Mouse (Mus musculus): Measurements from ENCODE around the gene Mettl22. TPM values are rescaled to one million over a fixed set of nuclear protein-coding genes. Genes with fewer than 3 reads are reported as not detected.

Gene Mettl22
- polyA plus RNA-seq, 1 experiment from 2014 or later: 41.8 TPM

DNA sequence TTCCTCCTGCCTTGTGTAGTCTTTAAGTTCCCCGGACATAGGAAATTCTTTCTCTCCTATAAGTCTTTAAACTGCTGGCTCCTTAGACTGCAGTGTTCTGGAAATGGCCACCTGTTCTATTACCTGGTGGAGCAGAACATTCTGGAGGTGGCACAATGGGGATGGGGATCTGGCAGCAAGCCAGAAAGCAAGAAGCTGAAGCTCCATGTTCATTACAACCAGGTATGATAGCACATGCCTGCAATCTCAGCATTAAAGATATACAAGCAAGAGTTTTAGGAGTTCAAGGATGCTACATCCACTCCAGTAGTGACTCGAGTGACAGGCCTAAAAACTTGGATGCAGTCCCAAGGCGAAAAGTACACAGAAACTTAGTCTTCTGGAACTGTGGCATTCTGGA lies 38.0 kb upstream of the Mettl22 start:
- Histone ChIP-seq H3K27ac (replicated peaks in 1 of 2; ENCODE audit: control insufficient read depth in 1 of 2, insufficient read depth in 1 of 2, low read depth in 2 of 2, low read length in 2 of 2) (no peak overlapping the region), H3K27me3 (ENCODE audit: control insufficient read depth, insufficient read depth, low read length) (0 out of 2 replicates have a peak, but pooled peaks cover 2% of the 10 kb centered on the region), H3K4me2 (ENCODE audit: low read length) (no peak overlapping the region), H3K9ac (ENCODE audit: low read length) (no peak overlapping the region), H3K9me3 (ENCODE audit: control insufficient read depth, low read length) (no peaks in the 10 kb centered on the region), H3K4me1 (ENCODE audit: control insufficient read depth in 2 of 2, insufficient read depth in 2 of 2, low read length in 2 of 2) (no peaks in the 10 kb centered on the region), H3K4me3 (ENCODE audit: control insufficient read depth in 1 of 2, insufficient read depth in 1 of 2, low read depth in 1 of 2, low read length in 2 of 2) (no peak overlapping the region), H3K36me3 (ENCODE audit: control insufficient read depth, insufficient read depth, low read length) (no peaks in the 10 kb centered on the region)
- 77% methylated on average over 3 of the region's 3 CpGs for WGBS
- no peak for ATAC-seq (ENCODE audit: insufficient number of reproducible peaks, insufficient read depth, low FRiP score, low read depth)

DNA sequence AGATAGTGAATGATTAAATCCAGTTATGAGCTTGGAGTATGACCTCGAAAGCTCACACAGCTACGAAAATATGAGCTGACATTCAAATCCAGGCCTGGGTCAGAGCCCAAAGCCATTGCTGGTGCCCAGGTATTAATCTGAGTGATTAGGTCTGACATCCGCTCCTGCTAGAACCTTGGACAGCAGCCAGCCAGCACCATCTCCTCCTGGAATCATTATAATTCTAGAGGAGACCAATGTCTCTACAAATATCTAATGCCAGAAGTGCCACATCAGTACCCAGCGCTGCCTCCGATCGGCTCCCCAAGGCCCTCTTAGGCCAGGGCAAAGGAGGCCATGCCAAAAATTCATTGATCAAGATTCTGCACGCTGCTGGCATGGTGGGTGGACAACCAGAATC lies 25.7 kb upstream of the Mettl22 start:
- no peak overlapping the region for H3K4me2 ChIP-seq (ENCODE audit: low read length)
- H3K4me3 ChIP-seq (ENCODE audit: control insufficient read depth in 1 of 2, insufficient read depth in 1 of 2, low read depth in 1 of 2, low read length in 2 of 2): no peak overlapping the region
- 75% methylated on average over 7 of the region's 7 CpGs for WGBS
- no peak overlapping the region for H3K9ac ChIP-seq (ENCODE audit: low read length)
- no peaks in the 10 kb centered on the region for H3K9me3 ChIP-seq (ENCODE audit: control insufficient read depth, low read length)
- no peak for ATAC-seq (ENCODE audit: insufficient number of reproducible peaks, insufficient read depth, low FRiP score, low read depth)
- no peak overlapping the region for H3K27ac ChIP-seq (replicated peaks in 1 of 2; ENCODE audit: control insufficient read depth in 1 of 2, insufficient read depth in 1 of 2, low read depth in 2 of 2, low read length in 2 of 2)
- no peaks in the 10 kb centered on the region for H3K4me1 ChIP-seq (ENCODE audit: control insufficient read depth in 2 of 2, insufficient read depth in 2 of 2, low read length in 2 of 2)
- no peaks in the 10 kb centered on the region for H3K36me3 ChIP-seq (ENCODE audit: control insufficient read depth, insufficient read depth, low read length)
- H3K27me3 ChIP-seq (ENCODE audit: control insufficient read depth, insufficient read depth, low read length): no peaks in the 10 kb centered on the region

- H3K4me2 ChIP-seq (ENCODE audit: low read length): no peak overlapping the region
- ATAC-seq (ENCODE audit: insufficient number of reproducible peaks, insufficient read depth, low FRiP score, low read depth): no peak
- peaks cover 3% of the 10 kb centered on the region; the same call in 1 of the 2 replicates for H3K27me3 ChIP-seq (ENCODE audit: control insufficient read depth, insufficient read depth, low read length)
- H3K4me3 ChIP-seq (ENCODE audit: control insufficient read depth in 1 of 2, insufficient read depth in 1 of 2, low read depth in 1 of 2, low read length in 2 of 2): no peak overlapping the region
- WGBS: 77% methylated on average over 6 of the region's 6 CpGs
- H3K9me3 ChIP-seq (ENCODE audit: control insufficient read depth, low read length): no peaks in the 10 kb centered on the region
- H3K36me3 ChIP-seq (ENCODE audit: control insufficient read depth, insufficient read depth, low read length): no peaks in the 10 kb centered on the region
- no peak overlapping the region for H3K9ac ChIP-seq (ENCODE audit: low read length)
- no peaks in the 10 kb centered on the region for H3K4me1 ChIP-seq (ENCODE audit: control insufficient read depth in 2 of 2, insufficient read depth in 2 of 2, low read length in 2 of 2)
- no peak overlapping the region for H3K27ac ChIP-seq (replicated peaks in 1 of 2; ENCODE audit: control insufficient read depth in 1 of 2, insufficient read depth in 1 of 2, low read depth in 2 of 2, low read length in 2 of 2)
Observed at GRCm38 (mm10) chr16:8446256-8446655, 24.3 kb upstream of the Mettl22 start.

DNA sequence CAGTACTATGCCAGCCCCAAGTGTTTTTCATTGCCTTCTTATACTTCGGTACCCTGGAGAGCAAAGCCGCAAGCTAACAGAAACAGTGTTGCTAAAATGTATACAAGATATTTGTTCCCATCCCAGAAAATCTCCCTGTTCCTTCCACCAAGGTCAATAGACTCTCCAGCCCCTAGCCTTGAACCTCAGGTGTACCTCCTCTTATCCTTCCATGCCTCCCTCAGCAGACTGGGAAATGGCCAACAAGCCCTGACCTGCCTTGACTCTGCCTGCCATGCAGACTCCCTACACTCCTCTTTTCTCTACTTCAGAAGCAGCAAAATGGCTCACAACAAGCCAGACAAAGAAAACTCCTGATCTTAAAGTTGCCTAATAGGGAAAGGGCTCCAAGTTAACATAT lies 17.3 kb upstream of the Mettl22 start:
- Histone ChIP-seq H3K9me3 (ENCODE audit: control insufficient read depth, low read length) (no peaks in the 10 kb centered on the region), H3K4me1 (ENCODE audit: control insufficient read depth in 2 of 2, insufficient read depth in 2 of 2, low read length in 2 of 2) (no peaks in the 10 kb centered on the region), H3K4me2 (ENCODE audit: low read length) (no peak overlapping the region), H3K36me3 (ENCODE audit: control insufficient read depth, insufficient read depth, low read length) (no peaks in the 10 kb centered on the region), H3K4me3 (ENCODE audit: control insufficient read depth in 1 of 2, insufficient read depth in 1 of 2, low read depth in 1 of 2, low read length in 2 of 2) (no peak overlapping the region), H3K27ac (replicated peaks in 1 of 2; ENCODE audit: control insufficient read depth in 1 of 2, insufficient read depth in 1 of 2, low read depth in 2 of 2, low read length in 2 of 2) (no peak overlapping the region), H3K27me3 (ENCODE audit: control insufficient read depth, insufficient read depth, low read length) (peaks cover 7% of the 10 kb centered on the region; the same call in 1 of the 2 replicates), H3K9ac (ENCODE audit: low read length) (no peak overlapping the region)
- 89% methylated on average over 2 of the region's 2 CpGs for WGBS
- no peak for ATAC-seq (ENCODE audit: insufficient number of reproducible peaks, insufficient read depth, low FRiP score, low read depth)

- ATAC-seq (ENCODE audit: insufficient number of reproducible peaks, insufficient read depth, low FRiP score, low read depth): no peak
- H3K27me3 ChIP-seq (ENCODE audit: control insufficient read depth, insufficient read depth, low read length): peaks cover 7% of the 10 kb centered on the region; the same call in 1 of the 2 replicates
- 26% methylated on average over 2 of the region's 2 CpGs for WGBS
Observed at GRCm38 (mm10) chr16:8455221-8455620, 15.4 kb upstream of the Mettl22 start.

DNA sequence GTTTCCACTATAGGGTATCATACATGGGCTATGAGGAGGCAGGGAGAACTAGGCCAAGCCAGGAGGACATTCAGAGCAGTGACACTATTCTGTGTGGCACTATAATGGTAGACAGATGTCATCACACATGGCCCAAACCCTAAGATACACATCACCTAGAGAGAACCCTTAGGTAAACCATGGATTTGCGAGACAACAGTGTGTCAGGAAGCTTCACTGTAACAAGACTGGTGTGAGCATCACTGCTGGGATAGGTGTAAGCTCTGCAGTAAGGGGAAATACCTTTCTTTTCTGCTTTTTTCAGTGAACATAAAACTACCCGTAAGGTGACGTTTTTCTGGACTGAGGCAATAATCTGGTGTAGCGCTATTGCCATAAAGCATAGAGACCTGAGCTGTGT lies 12.2 kb upstream of the Mettl22 start:
- H3K4me3 ChIP-seq (ENCODE audit: control insufficient read depth in 1 of 2, insufficient read depth in 1 of 2, low read depth in 1 of 2, low read length in 2 of 2): no peak overlapping the region
- H3K27me3 ChIP-seq (ENCODE audit: control insufficient read depth, insufficient read depth, low read length): 0 out of 2 replicates have a peak, but pooled peaks cover 4% of the 10 kb centered on the region
- H3K9me3 ChIP-seq (ENCODE audit: control insufficient read depth, low read length): no peaks in the 10 kb centered on the region
- no peak overlapping the region for H3K9ac ChIP-seq (ENCODE audit: low read length)
- H3K27ac ChIP-seq (replicated peaks in 1 of 2; ENCODE audit: control insufficient read depth in 1 of 2, insufficient read depth in 1 of 2, low read depth in 2 of 2, low read length in 2 of 2): no peak overlapping the region
- no peaks in the 10 kb centered on the region for H3K4me1 ChIP-seq (ENCODE audit: control insufficient read depth in 2 of 2, insufficient read depth in 2 of 2, low read length in 2 of 2)
- ATAC-seq (ENCODE audit: insufficient number of reproducible peaks, insufficient read depth, low FRiP score, low read depth): no peak
- H3K4me2 ChIP-seq (ENCODE audit: low read length): no peak overlapping the region
- H3K36me3 ChIP-seq (ENCODE audit: control insufficient read depth, insufficient read depth, low read length): no peaks in the 10 kb centered on the region
- WGBS: 85% methylated on average over 4 of the region's 4 CpGs

More at GRCm38 (mm10) chr16:8455221-8455620, 15.4 kb upstream of the Mettl22 start:
- no peaks in the 10 kb centered on the region for H3K9me3 ChIP-seq (ENCODE audit: control insufficient read depth, low read length)
- H3K27ac ChIP-seq (replicated peaks in 1 of 2; ENCODE audit: control insufficient read depth in 1 of 2, insufficient read depth in 1 of 2, low read depth in 2 of 2, low read length in 2 of 2): no peak overlapping the region
- H3K9ac ChIP-seq (ENCODE audit: low read length): no peak overlapping the region
- H3K4me3 ChIP-seq (ENCODE audit: control insufficient read depth in 1 of 2, insufficient read depth in 1 of 2, low read depth in 1 of 2, low read length in 2 of 2): no peak overlapping the region
- no peaks in the 10 kb centered on the region for H3K36me3 ChIP-seq (ENCODE audit: control insufficient read depth, insufficient read depth, low read length)
- no peak overlapping the region for H3K4me2 ChIP-seq (ENCODE audit: low read length)
- H3K4me1 ChIP-seq (ENCODE audit: control insufficient read depth in 2 of 2, insufficient read depth in 2 of 2, low read length in 2 of 2): no peaks in the 10 kb centered on the region

DNA sequence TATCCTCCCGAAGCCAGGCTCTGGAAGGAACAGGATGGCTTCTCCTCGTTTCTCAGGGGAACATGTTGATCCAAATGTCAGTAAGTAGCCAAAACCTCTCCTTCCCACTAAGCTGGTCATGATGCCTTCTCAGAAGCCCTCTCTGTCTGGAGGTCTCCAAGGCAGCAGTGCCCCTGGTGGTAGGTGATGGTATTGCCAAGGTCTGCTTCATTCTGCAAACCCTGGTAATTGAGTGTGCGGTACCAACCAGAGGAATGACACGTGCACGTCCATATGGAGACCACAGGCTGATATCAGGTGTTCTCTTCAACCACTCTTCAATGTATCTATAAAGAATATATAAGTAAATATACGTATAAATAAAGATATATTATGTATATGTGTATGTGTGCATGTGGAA lies 11.5 kb upstream of the Mettl22 start:
- 27% methylated on average over 6 of the region's 6 CpGs for WGBS
- no peak overlapping the region for H3K4me3 ChIP-seq (ENCODE audit: control insufficient read depth in 1 of 2, insufficient read depth in 1 of 2, low read depth in 1 of 2, low read length in 2 of 2)
- H3K4me1 ChIP-seq (ENCODE audit: control insufficient read depth in 2 of 2, insufficient read depth in 2 of 2, low read length in 2 of 2): no peaks in the 10 kb centered on the region
- 0 out of 2 replicates have a peak, but pooled peaks cover 4% of the 10 kb centered on the region for H3K27me3 ChIP-seq (ENCODE audit: control insufficient read depth, insufficient read depth, low read length)
- H3K27ac ChIP-seq (replicated peaks in 1 of 2; ENCODE audit: control insufficient read depth in 1 of 2, insufficient read depth in 1 of 2, low read depth in 2 of 2, low read length in 2 of 2): no peak overlapping the region
- no peaks in the 10 kb centered on the region for H3K36me3 ChIP-seq (ENCODE audit: control insufficient read depth, insufficient read depth, low read length)
- H3K9me3 ChIP-seq (ENCODE audit: control insufficient read depth, low read length): no peaks in the 10 kb centered on the region
- no peak overlapping the region for H3K4me2 ChIP-seq (ENCODE audit: low read length)
- ATAC-seq (ENCODE audit: insufficient number of reproducible peaks, insufficient read depth, low FRiP score, low read depth): no peak
- H3K9ac ChIP-seq (ENCODE audit: low read length): no peak overlapping the region

DNA sequence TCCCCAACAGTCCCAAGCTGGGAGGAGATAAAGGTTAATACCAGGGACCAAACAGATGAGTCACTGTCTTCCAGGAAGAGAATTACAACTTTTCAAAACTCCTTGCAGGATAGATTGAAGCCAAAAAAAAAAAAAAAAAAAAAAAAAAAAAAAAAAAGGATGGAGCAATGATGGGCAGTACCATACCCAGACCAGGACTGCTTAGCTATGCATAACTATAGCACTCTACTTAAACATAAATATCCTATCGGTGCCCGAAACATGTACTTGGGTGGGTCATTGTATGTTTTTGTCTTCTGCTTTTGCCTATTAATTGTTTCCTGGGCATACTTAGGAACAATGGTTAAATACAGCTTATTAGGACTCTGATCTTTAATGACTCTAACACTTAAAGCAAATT lies 456 bp upstream of the Mettl22 start:
- Histone ChIP-seq H3K27ac (replicated peaks in 1 of 2; ENCODE audit: control insufficient read depth in 1 of 2, insufficient read depth in 1 of 2, low read depth in 2 of 2, low read length in 2 of 2) (no peak overlapping the region), H3K9ac (ENCODE audit: low read length) (peak overlapping the region; percentile 88), H3K9me3 (ENCODE audit: control insufficient read depth, low read length) (no peaks in the 10 kb centered on the region), H3K27me3 (ENCODE audit: control insufficient read depth, insufficient read depth, low read length) (no peaks in the 10 kb centered on the region), H3K4me3 (ENCODE audit: control insufficient read depth in 1 of 2, insufficient read depth in 1 of 2, low read depth in 1 of 2, low read length in 2 of 2) (peak overlapping the region; percentile 82 to 91), H3K4me2 (ENCODE audit: low read length) (peak overlapping the region; percentile 75), H3K4me1 (ENCODE audit: control insufficient read depth in 2 of 2, insufficient read depth in 2 of 2, low read length in 2 of 2) (peaks cover 2 to 4% of the 10 kb centered on the region in 2 experiments; a peak in 2 of 4 replicates), H3K36me3 (ENCODE audit: control insufficient read depth, insufficient read depth, low read length) (peaks cover 7% of the 10 kb centered on the region; the same call in 1 of the 2 replicates)
- ATAC-seq (ENCODE audit: insufficient number of reproducible peaks, insufficient read depth, low FRiP score, low read depth): no peak
- 74% methylated on average over 2 of the region's 2 CpGs for WGBS

Measured in heart, embryonic 14.5 days (tissue).